Mouse (Mus musculus) right cerebral cortex, adult 18-20 months (tissue): ENCODE measurements at regions not wholly inside any gene's neighbourhood (a gene's known extent, or its start where the extent isn't known, plus 50 kb on each side); places are given as distances from the start of the nearest gene placed in this dataset.
A peak's percentile ranks its signal among the peaks of the same experiment; 100 is the strongest.

Experiments used
- DNase-seq: peaks from one replicate; pipeline ENCODE4 v3.0.0; 2022; ENCODE audit warnings: mixed read lengths

GRCm38 (mm10) chr4:54704696-54705095 lies 240.2 kb upstream of the Zfp462 start:
- DNase-seq = no peak

GRCm38 (mm10) chr4:54709751-54710150 lies 235.1 kb upstream of the Zfp462 start:
- no peak for DNase-seq

- DNase-seq = no peak
Measured at GRCm38 (mm10) chr4:54712929-54713328, 231.9 kb upstream of the Zfp462 start.

- DNase-seq = no peak
Measured at GRCm38 (mm10) chr4:54714612-54715342, 230.1 kb upstream of the Zfp462 start.

GRCm38 (mm10) chr4:54718083-54718482 lies 226.8 kb upstream of the Zfp462 start:
- DNase-seq = peak; percentile 42

GRCm38 (mm10) chr4:54739001-54739400 lies 205.8 kb upstream of the Zfp462 start:
- DNase-seq = peak; percentile 31

GRCm38 (mm10) chr4:54751458-54751857 lies 193.4 kb upstream of the Zfp462 start:
- peak; percentile 48 for DNase-seq

DNA sequence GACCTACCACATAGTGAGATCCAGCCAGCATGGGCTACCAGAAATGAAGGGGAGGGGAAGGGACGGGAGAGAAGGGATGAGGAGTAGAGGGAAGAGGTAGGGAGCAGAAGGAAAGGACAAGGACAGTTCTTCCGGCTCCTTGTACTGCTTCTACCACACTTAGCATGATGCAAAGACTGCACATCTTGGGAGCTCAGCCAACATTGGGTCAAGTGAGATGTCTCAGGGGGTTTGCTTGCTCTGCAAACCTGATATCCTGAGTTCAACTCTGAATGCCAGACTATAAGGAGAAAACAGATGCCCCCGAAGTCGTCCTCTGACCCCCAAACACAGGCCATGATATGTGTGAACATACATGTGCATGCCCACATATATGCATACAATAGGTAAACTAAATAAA lies 188.4 kb upstream of the Zfp462 start:
- DNase-seq = no peak

- DNase-seq = peak; percentile 58
Measured at GRCm38 (mm10) chr4:54757715-54758500, 186.9 kb upstream of the Zfp462 start.

DNA sequence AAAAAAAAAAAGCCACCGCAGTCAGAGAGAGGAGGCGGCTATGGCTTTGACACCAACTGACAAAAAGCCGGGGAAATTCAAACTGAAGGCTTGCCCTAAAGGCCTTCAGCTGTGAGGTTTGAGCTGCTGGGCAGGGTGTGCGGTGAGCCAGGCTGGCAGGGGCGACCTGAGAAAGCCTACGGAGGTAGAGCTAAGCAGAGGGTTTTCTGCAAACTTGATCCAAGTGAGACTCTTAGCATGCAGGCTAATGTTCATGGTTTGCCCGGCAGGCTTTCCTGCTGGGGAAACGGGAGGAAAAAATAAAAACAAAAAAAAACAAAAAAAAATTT lies 186.4 kb upstream of the Zfp462 start:
- DNase-seq = no peak

DNA sequence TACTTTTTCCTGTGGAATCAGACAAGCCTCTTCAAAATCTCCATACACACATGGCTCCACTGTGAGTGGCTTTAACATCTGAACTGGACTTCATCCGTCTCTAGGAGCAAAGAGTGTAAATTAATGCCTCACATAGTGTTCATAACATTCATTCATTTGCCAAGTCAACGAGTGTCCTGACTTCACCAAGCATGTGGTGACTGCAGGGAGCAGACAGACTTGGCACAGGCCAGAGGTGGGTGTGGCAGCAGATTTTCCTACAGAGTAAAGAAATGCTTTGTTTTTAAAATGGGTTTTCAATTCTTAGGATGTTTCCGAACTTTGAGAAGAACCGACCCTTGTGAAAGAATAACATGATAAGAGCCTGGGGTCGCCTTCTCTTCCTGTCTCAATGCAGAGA lies 183.6 kb upstream of the Zfp462 start:
- DNase-seq = no peak

- DNase-seq = no peak
Measured at GRCm38 (mm10) chr4:54765045-54765444, 179.8 kb upstream of the Zfp462 start.

DNA sequence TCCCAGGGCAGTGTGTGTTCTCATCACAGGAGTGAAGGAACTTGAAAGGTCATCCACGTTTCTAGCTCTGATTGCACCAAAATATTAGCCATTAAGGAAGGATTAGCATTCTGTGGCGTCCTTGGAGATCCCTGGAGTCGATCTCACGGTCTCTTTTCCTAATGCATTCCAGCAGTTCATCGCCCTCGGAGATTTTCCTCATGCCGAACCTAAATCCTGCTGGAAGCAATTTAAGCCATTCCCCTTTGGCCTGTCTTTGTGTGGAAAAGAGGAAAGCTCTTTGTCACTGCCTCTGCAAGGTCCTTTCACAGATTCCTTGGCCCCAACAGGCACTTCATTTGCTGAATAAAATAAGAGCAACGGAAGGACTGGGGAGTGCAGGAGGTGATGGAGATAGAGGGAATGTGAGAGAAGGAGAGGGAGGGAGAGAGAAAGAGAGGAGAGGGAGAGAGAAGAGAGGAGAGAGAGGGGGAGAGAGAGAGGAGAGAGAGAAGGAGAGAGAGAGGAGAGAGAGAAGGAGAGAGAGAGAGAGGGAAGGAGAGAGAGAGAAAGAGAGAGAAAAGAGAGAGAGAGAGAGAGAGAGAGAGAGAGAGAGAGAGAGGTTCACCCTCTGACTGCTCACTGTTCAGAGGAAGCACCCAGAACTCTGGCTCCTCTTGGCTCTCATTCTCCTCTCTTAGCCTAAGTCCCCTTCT lies 177.2 kb upstream of the Zfp462 start:
- no peak for DNase-seq

GRCm38 (mm10) chr4:54768836-54769235 lies 176.0 kb upstream of the Zfp462 start:
- no peak for DNase-seq

- DNase-seq = peak; percentile 71
Measured at GRCm38 (mm10) chr4:54774066-54774465, 170.8 kb upstream of the Zfp462 start.

GRCm38 (mm10) chr4:54774717-54775116 lies 170.1 kb upstream of the Zfp462 start:
- no peak for DNase-seq

GRCm38 (mm10) chr4:54780511-54780910 lies 164.3 kb upstream of the Zfp462 start:
- DNase-seq = no peak

DNA sequence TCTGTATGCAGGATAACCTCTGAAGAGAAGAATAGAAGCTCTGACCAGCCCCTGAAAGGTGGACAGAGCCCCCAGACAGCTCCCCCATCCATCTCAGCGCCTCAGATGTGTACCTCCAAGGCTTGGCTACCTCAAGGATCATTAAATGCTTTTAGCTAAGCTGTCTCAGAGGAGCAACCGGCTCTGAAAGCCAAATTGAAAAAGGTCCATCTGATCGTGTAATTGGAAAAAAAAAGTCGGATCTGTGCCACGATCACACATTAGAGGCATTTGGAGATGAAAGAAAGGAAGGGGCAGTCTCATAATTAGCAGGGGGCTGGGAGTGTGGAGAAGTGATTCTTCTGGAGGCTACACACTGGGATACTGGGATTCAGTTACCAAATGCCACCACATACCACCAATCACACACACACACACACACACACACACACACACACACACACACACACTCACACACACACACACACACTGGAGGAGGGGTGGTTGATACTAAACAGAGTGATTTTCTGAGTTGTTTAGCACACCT lies 153.6 kb upstream of the Zfp462 start:
- DNase-seq = no peak

- no peak for DNase-seq
Measured at GRCm38 (mm10) chr4:54793857-54794256, 151.0 kb upstream of the Zfp462 start.

DNA sequence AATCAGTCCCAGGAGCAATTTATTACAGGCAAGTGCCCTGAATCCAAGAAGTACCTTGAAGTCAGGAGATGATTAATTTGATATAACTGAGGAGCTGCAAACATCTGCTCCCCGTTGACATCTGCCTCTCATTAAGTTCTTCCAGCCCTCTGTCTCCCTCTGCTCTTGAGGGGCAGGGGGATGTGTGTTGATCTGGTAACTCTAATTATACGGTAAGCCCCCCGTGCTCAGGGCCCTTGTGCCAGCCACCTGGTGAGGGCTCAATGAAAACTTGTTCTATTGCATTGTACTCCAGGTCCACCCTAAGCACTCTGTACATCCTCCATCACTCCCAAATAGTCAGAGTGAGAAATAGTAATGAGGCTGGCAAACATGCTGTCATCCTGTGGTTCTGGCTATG lies 149.6 kb upstream of the Zfp462 start:
- no peak for DNase-seq

GRCm38 (mm10) chr4:54798523-54798922 lies 146.3 kb upstream of the Zfp462 start:
- no peak for DNase-seq

DNA sequence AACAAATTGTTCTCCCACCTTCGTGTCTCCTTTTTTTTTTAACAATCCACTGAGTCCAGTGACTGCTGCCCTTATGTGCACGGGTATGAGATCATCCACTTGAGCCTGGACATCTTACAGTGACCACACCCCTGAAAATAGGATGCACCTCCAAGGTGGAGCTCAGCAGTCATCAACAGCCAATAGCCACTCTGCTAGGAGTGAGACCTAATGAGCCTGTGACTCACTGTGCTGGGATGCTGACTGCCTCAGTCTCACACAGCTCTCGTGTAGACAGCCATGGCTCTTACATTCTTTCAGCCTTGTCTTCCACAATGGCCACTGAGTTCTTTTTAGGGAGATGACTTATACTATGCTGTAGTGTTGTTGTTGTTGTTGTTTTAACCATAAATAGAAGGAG lies 133.7 kb upstream of the Zfp462 start:
- DNase-seq = no peak
